Mouse (Mus musculus) brain, embryonic 14.5 days (tissue): ENCODE measurements at regions not wholly inside any gene's neighbourhood (a gene's known extent, or its start where the extent isn't known, plus 50 kb on each side); places are given as distances from the start of the nearest gene placed in this dataset.

ENCODE experiments used
- CTCF ChIP-seq: fragments of 200-500 bp; IDR thresholded peaks from 2 replicates; pipeline ENCODE4 v1.5.1; 2012; ENCODE audit warnings: inconsistent platforms, mild to moderate bottlenecking, moderate library complexity, borderline replicate concordance; ENCODE audit not compliant: insufficient read depth, insufficient read length; ENCODE audit errors: extremely low read depth
- POLR2A ChIP-seq: fragments of 200-500 bp; IDR thresholded peaks from 2 replicates; pipeline ENCODE4 v1.6.1; 2012; ENCODE audit warnings: mild to moderate bottlenecking, inconsistent platforms, borderline replicate concordance; ENCODE audit not compliant: poor library complexity, insufficient read depth, insufficient read length, severe bottlenecking; ENCODE audit errors: extremely low read depth

- TF ChIP-seq POLR2A (no peak), CTCF (0 out of 2 replicates have a peak, but pooled peaks have one; percentile 6)
Measured at GRCm38 (mm10) chr16:71256175-71256574, 942.4 kb downstream of the Gbe1 start.
